Mouse (Mus musculus) intestine, postnatal 0 days (tissue): Measurements from ENCODE around the gene Gm28635. TPM values are rescaled to one million over a fixed set of nuclear protein-coding genes. Genes with fewer than 3 reads are reported as not detected.
A peak's percentile ranks its signal among the peaks of the same experiment; 100 is the strongest.

Experiments used
- ATAC-seq: fragments of 200-750 bp; cut with Nextera tagmentation; 2 replicates; pipeline ENCODE4 v1.8.0; 2017; ENCODE audit warnings: mild to moderate bottlenecking, moderate TSS enrichment, moderate library complexity
- H3K27ac ChIP-seq: fragments of 300-500 bp; sonication (generic); 2 replicates; pipeline ENCODE4 v1.5.1; 2014; ENCODE audit warnings: mild to moderate bottlenecking, low read depth, low read length, moderate library complexity
- H3K27me3 ChIP-seq: fragments of 300-500 bp; sonication (generic); replicated peaks from 2 replicates; pipeline ENCODE4 v1.6.1; 2014; ENCODE audit warnings: low read length, mixed read lengths; ENCODE audit not compliant: control insufficient read depth, insufficient read depth
- H3K36me3 ChIP-seq: fragments of 300-500 bp; sonication (generic); 2 replicates; pipeline ENCODE4 v1.6.1; 2014; ENCODE audit warnings: mild to moderate bottlenecking, moderate library complexity; ENCODE audit not compliant: control insufficient read depth, insufficient read depth
- H3K4me1 ChIP-seq: fragments of 300-500 bp; sonication (generic); replicated peaks from 2 replicates; pipeline ENCODE4 v1.6.1; 2014; ENCODE audit warnings: antibody characterized with exemption, low read length, mixed read lengths; ENCODE audit not compliant: control insufficient read depth, insufficient read depth
- H3K4me2 ChIP-seq: fragments of 300-500 bp; sonication (generic); replicated peaks from 2 replicates; pipeline ENCODE4 v1.6.1; 2014; ENCODE audit warnings: low read depth, mild to moderate bottlenecking, moderate library complexity
- H3K4me3 ChIP-seq: fragments of 300-500 bp; sonication (generic); 2 replicates; pipeline ENCODE4 v1.5.1; 2014; ENCODE audit warnings: low read depth, low read length
- H3K9ac ChIP-seq: fragments of 300-500 bp; sonication (generic); 2 replicates; pipeline ENCODE4 v1.6.1; 2014; ENCODE audit warnings: mild to moderate bottlenecking, low read depth, low read length
- H3K9me3 ChIP-seq: fragments of 300-500 bp; sonication (generic); 2 replicates; pipeline ENCODE4 v1.6.1; 2016; ENCODE audit warnings: mixed run types; ENCODE audit not compliant: control insufficient read depth
- CTCF ChIP-seq: sonication (generic); IDR thresholded peaks from 2 replicates; pipeline ENCODE4 v1.5.1; 2016; ENCODE audit warnings: low read depth, mild to moderate bottlenecking, control low read depth, antibody characterized with exemption, moderate library complexity
- WGBS: fragments of 180-500 bp; shearing (Covaris S2); extraction: QIAGEN DNeasy Blood & Tissue Kit; methylation state at CpG from one replicate; pipeline ENCODE4 v1.1.7; 2014; 5-methylcytosine and 5-hydroxymethylcytosine counted together
- polyA plus RNA-seq: library from polyadenylated mRNA; unstranded; fragments of >200 nt; fragmentation: Nextera tagmentation; extraction: Ambion mirVana; gene quantifications from 2 replicates; pipeline ENCODE4 v1.2.1, GENCODE M21; 2015

Gene Gm28635
- polyA plus RNA-seq, 1 experiment from 2014 or later, result not detected

DNA sequence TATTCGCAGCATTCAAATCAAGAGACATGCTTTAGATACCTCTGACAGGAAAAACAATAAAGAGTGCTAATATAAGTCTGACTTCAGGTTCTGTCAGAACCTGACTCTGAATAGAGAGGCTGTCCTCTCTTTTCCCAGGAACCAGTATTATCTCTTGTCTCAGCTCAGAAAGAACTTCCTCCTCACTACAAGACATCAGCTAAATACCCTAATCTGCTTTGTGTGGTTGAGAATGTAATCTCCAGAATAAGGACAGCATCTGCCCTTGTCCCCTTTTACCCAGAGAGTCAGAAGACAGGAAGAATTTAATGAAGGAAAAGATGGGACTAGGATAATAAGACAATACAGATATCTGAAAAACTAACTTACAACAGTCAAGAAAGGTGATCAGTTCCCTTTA lies 25.7 kb upstream of the Gm28635 start:
- H3K27ac ChIP-seq, result no peak overlapping the region
- peaks cover 24% of the 10 kb centered on the region for H3K36me3 ChIP-seq
- H3K4me1 ChIP-seq, result peaks cover 6% of the 10 kb centered on the region; the same call in 1 of the 2 replicates
- H3K4me2 ChIP-seq, result no peak overlapping the region
- no peak overlapping the region for H3K4me3 ChIP-seq
- H3K27me3 ChIP-seq, result no peaks in the 10 kb centered on the region
- H3K9ac ChIP-seq, result no peak overlapping the region
- ATAC-seq, result no peak
- no peaks in the 10 kb centered on the region for H3K9me3 ChIP-seq
- WGBS, result 100% methylated on average over 1 of the region's 1 CpGs
- TF ChIP-seq CTCF, result no peak

DNA sequence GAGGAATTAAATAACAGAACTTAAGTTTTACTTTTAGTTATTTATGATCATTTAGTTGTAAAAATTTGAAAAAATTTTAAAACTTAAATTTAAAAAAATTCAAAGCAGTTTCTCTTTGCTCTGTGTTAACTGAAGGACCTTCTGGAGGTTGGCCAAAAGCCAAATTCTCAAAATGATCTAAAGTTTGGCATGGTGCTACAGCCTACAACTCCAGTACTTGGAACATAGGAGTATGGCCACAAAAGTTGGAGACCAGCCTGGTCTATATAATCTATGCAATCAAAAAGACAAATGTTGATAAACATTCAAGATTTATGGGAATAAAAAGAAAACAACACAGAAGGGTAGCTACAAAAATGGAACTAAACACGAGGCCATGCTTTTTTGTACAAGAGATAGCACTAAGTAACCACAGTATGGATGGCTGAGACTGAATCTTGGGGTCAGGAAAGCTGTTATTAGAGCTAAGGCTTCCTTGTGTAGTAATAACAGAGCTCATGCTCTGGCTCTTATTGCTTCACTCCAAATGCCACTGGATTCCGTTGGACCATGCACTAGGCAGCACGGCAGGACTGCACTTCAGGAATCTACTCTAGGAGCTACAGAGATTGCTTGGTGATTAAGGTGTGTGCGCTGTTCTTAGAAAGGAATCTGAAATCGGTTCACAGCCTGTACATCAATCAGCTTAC lies 17.3 kb upstream of the Gm28635 start:
- peaks cover 40% of the 10 kb centered on the region for H3K36me3 ChIP-seq
- no peaks in the 10 kb centered on the region for H3K9me3 ChIP-seq

GRCm38 (mm10) chr2:84690050-84690449 lies 12.2 kb upstream of the Gm28635 start:
- H3K4me1 ChIP-seq, result no peaks in the 10 kb centered on the region
- H3K36me3 ChIP-seq, result peaks cover 72% of the 10 kb centered on the region
- ATAC-seq, result no peak
- no peak for TF ChIP-seq CTCF
- 91% methylated on average over 12 of the region's 12 CpGs for WGBS
- no peaks in the 10 kb centered on the region for H3K27me3 ChIP-seq
- no peak overlapping the region for H3K27ac ChIP-seq
- H3K4me3 ChIP-seq, result no peak overlapping the region
- H3K9ac ChIP-seq, result no peak overlapping the region
- H3K9me3 ChIP-seq, result no peaks in the 10 kb centered on the region
- H3K4me2 ChIP-seq, result no peak overlapping the region

More for the DNA sequence above, 17.3 kb upstream of the Gm28635 start:
- Histone ChIP-seq H3K4me3 (no peak overlapping the region), H3K9ac (no peak overlapping the region), H3K4me1 (no peaks in the 10 kb centered on the region), H3K27ac (no peak overlapping the region), H3K27me3 (no peaks in the 10 kb centered on the region), H3K4me2 (no peak overlapping the region)
- no peak for TF ChIP-seq CTCF
- no peak for ATAC-seq
- 65% methylated on average over 5 of the region's 5 CpGs for WGBS

DNA sequence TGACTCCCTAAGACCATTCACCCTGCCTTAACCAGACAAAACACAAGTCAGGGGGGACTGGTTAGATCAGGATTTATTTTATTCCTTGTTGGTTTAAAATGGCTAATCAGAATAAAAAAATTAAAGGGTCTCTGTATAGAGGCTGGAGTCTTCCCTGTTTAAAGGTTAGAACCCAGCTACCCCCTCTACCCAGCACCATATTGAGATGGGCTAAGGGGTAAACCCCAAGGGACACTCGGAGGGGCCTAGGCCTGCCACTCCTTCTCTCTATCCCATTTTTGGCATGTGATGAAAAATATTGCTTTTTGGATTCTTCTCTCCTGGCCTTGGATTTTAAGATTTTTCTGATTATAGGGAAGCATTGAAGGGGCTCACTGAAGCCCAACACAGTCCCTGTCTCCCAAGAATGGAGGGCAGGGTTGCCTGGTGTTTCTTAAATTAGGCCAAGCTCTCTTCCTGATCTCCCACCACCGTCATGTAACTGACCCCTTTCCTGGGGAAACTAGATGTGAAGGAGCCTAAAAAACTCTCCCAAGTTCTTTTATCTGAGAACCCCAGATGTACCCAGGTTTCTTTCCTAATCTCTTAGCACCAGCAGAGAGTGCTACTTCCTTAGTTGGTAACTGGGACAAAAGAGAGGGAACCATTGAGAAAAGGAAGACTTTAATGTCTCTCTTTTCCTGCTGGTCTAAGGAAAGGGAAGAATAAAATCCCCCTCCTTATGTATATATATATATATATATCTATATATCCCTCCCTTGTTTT lies 10.4 kb upstream of the Gm28635 start:
- H3K9me3 ChIP-seq, result no peaks in the 10 kb centered on the region
- no peak overlapping the region for H3K4me3 ChIP-seq
- H3K36me3 ChIP-seq, result peaks cover 65% of the 10 kb centered on the region
- no peak overlapping the region for H3K4me2 ChIP-seq
- TF ChIP-seq CTCF, result no peak
- ATAC-seq, result no peak
- no peak overlapping the region for H3K9ac ChIP-seq
- H3K27ac ChIP-seq, result no peak overlapping the region
- WGBS, result 85% methylated on average over 2 of the region's 2 CpGs
- no peaks in the 10 kb centered on the region for H3K27me3 ChIP-seq
- no peaks in the 10 kb centered on the region for H3K4me1 ChIP-seq

- Histone ChIP-seq H3K27me3 (no peaks in the 10 kb centered on the region), H3K9ac (no peak overlapping the region), H3K4me1 (no peaks in the 10 kb centered on the region), H3K9me3 (no peaks in the 10 kb centered on the region), H3K36me3 (peaks cover 19% of the 10 kb centered on the region), H3K27ac (no peak overlapping the region), H3K4me3 (no peak overlapping the region), H3K4me2 (0 out of 2 replicates have a peak overlapping the region, but pooled peaks have one; percentile 4)
- 43% methylated on average over 6 of the region's 6 CpGs for WGBS
- no peak for ATAC-seq
- no peak for TF ChIP-seq CTCF
Observed at GRCm38 (mm10) chr2:84682605-84683183, 4.9 kb upstream of the Gm28635 start.

- H3K9me3 ChIP-seq, result no peaks in the 10 kb centered on the region
- ATAC-seq, result no peak
- peak within 1 kb of the TSS; percentile 77 for H3K4me2 ChIP-seq
- peak within 1 kb of the TSS; percentile 74 for H3K4me3 ChIP-seq
- H3K27ac ChIP-seq, result peak within 1 kb of the TSS; percentile 68
- H3K27me3 ChIP-seq, result no peaks in the 10 kb centered on the region
- peak within 1 kb of the TSS; percentile 62 for H3K9ac ChIP-seq
- H3K4me1 ChIP-seq, result no peaks in the 10 kb centered on the region; the same call in 1 of the 2 replicates
- 8% methylated on average over 8 of the region's 8 CpGs for WGBS
- H3K36me3 ChIP-seq, result peaks cover 9% of the 10 kb centered on the region; the same call in 1 of the 2 replicates
- TF ChIP-seq CTCF, result no peak
Observed at GRCm38 (mm10) chr2:84679016-84679415, 1.2 kb upstream of the Gm28635 start, which contains the start of gene Tmx2. TSS of gene Tmx2 (minus strand) at chr2:84679140.
